Mouse (Mus musculus): Measurements from ENCODE around the gene Snx32. TPM values are rescaled to one million over a fixed set of nuclear protein-coding genes. Genes with fewer than 3 reads are reported as not detected.
A peak's percentile ranks its signal among the peaks of the same experiment; 100 is the strongest.

Gene Snx32
- polyA plus RNA-seq, 1 experiment from 2014 or later = 14.0 TPM

GRCm38 (mm10) chr19:5448354-5449150, 61.8 kb downstream of the Snx32 start:
- H3K27me3 ChIP-seq (ENCODE audit: control insufficient read depth, insufficient read depth, low read length) = peaks cover 53% of the 10 kb centered on the region
- no peaks in the 10 kb centered on the region for H3K9me3 ChIP-seq (replicated peaks; ENCODE audit: control insufficient read depth, low read length)
- no peak overlapping the region for H3K27ac ChIP-seq (ENCODE audit: low read depth, low read length)
- peak overlapping the region; percentile 57 for H3K4me3 ChIP-seq (ENCODE audit: low read depth, low read length)
- peak overlapping the region; percentile 92 for H3K4me2 ChIP-seq
- H3K9ac ChIP-seq (ENCODE audit: low read depth, low read length) = peak overlapping the region; percentile 50; the same call in 1 of the 2 replicates
- H3K36me3 ChIP-seq (ENCODE audit: control insufficient read depth, insufficient read depth, low read length) = no peaks in the 10 kb centered on the region
- ATAC-seq (replicated peaks; ENCODE audit: insufficient number of reproducible peaks, low FRiP score, low TSS enrichment) = peak; percentile 53; the same call in 1 of the 2 replicates
- peaks cover 21% of the 10 kb centered on the region for H3K4me1 ChIP-seq (ENCODE audit: control insufficient read depth, insufficient read depth, low read length)
- WGBS (ENCODE audit: insufficient replicate concordance) = 7% methylated on average over 30 of the region's 36 CpGs

GRCm38 (mm10) chr19:5447515-5448353, 62.6 kb downstream of the Snx32 start, which contains the start of gene Fosl1:
Fosl1 (plus strand) TSS chr19:5447547.
- ATAC-seq (replicated peaks; ENCODE audit: insufficient number of reproducible peaks, low FRiP score, low TSS enrichment) = peak; percentile 53; the same call in 1 of the 2 replicates
- H3K4me1 ChIP-seq (ENCODE audit: control insufficient read depth, insufficient read depth, low read length) = peaks cover 21% of the 10 kb centered on the region
- H3K4me3 ChIP-seq (ENCODE audit: low read depth, low read length) = peak within 1 kb of the TSS; percentile 57
- WGBS (ENCODE audit: insufficient replicate concordance) = 1% methylated on average over 66 of the region's 70 CpGs
- H3K36me3 ChIP-seq (ENCODE audit: control insufficient read depth, insufficient read depth, low read length) = no peaks in the 10 kb centered on the region
- H3K4me2 ChIP-seq = peak within 1 kb of the TSS; percentile 92
- peak within 1 kb of the TSS; percentile 50 for H3K9ac ChIP-seq (ENCODE audit: low read depth, low read length)
- no peak within 1 kb of the TSS for H3K27ac ChIP-seq (ENCODE audit: low read depth, low read length)
- peaks cover 53% of the 10 kb centered on the region for H3K27me3 ChIP-seq (ENCODE audit: control insufficient read depth, insufficient read depth, low read length)
- H3K9me3 ChIP-seq (replicated peaks; ENCODE audit: control insufficient read depth, low read length) = no peaks in the 10 kb centered on the region

- Histone ChIP-seq H3K27ac (ENCODE audit: low read depth, low read length) (no peak overlapping the region), H3K4me1 (ENCODE audit: control insufficient read depth, insufficient read depth, low read length) (peaks cover 21% of the 10 kb centered on the region), H3K4me2 (no peak overlapping the region), H3K36me3 (ENCODE audit: control insufficient read depth, insufficient read depth, low read length) (no peaks in the 10 kb centered on the region), H3K27me3 (ENCODE audit: control insufficient read depth, insufficient read depth, low read length) (peaks cover 53% of the 10 kb centered on the region), H3K9ac (ENCODE audit: low read depth, low read length) (no peak overlapping the region), H3K4me3 (ENCODE audit: low read depth, low read length) (no peak overlapping the region), H3K9me3 (replicated peaks; ENCODE audit: control insufficient read depth, low read length) (no peaks in the 10 kb centered on the region)
- ATAC-seq (replicated peaks; ENCODE audit: insufficient number of reproducible peaks, low FRiP score, low TSS enrichment) = no peak
- 85% methylated on average over 5 of the region's 5 CpGs for WGBS (ENCODE audit: insufficient replicate concordance)
Measured at GRCm38 (mm10) chr19:5445747-5446146, 64.6 kb downstream of the Snx32 start.

- H3K9me3 ChIP-seq (replicated peaks; ENCODE audit: control insufficient read depth, low read length) = peaks cover 4% of the 10 kb centered on the region
- peaks cover 48% of the 10 kb centered on the region for H3K27me3 ChIP-seq (ENCODE audit: control insufficient read depth, insufficient read depth, low read length)
- H3K4me1 ChIP-seq (ENCODE audit: control insufficient read depth, insufficient read depth, low read length) = peaks cover 19% of the 10 kb centered on the region
- no peaks in the 10 kb centered on the region for H3K36me3 ChIP-seq (ENCODE audit: control insufficient read depth, insufficient read depth, low read length)
- no peak overlapping the region for H3K4me3 ChIP-seq (ENCODE audit: low read depth, low read length)
- no peak overlapping the region for H3K9ac ChIP-seq (ENCODE audit: low read depth, low read length)
- ATAC-seq (replicated peaks; ENCODE audit: insufficient number of reproducible peaks, low FRiP score, low TSS enrichment) = no peak
- H3K27ac ChIP-seq (ENCODE audit: low read depth, low read length) = no peak overlapping the region
- H3K4me2 ChIP-seq = no peak overlapping the region
- 27% methylated on average over 7 of the region's 7 CpGs for WGBS (ENCODE audit: insufficient replicate concordance)
Measured at GRCm38 (mm10) chr19:5444954-5445353, 65.4 kb downstream of the Snx32 start.

GRCm38 (mm10) chr19:5444371-5444908, 65.9 kb downstream of the Snx32 start:
- no peak overlapping the region for H3K27ac ChIP-seq (ENCODE audit: low read depth, low read length)
- H3K4me3 ChIP-seq (ENCODE audit: low read depth, low read length) = no peak overlapping the region
- H3K9ac ChIP-seq (ENCODE audit: low read depth, low read length) = no peak overlapping the region
- peaks cover 45% of the 10 kb centered on the region for H3K27me3 ChIP-seq (ENCODE audit: control insufficient read depth, insufficient read depth, low read length)
- H3K9me3 ChIP-seq (replicated peaks; ENCODE audit: control insufficient read depth, low read length) = peaks cover 4% of the 10 kb centered on the region
- 63% methylated on average over 9 of the region's 9 CpGs for WGBS (ENCODE audit: insufficient replicate concordance)
- H3K4me1 ChIP-seq (ENCODE audit: control insufficient read depth, insufficient read depth, low read length) = peaks cover 19% of the 10 kb centered on the region
- H3K4me2 ChIP-seq = no peak overlapping the region
- ATAC-seq (replicated peaks; ENCODE audit: insufficient number of reproducible peaks, low FRiP score, low TSS enrichment) = no peak
- H3K36me3 ChIP-seq (ENCODE audit: control insufficient read depth, insufficient read depth, low read length) = no peaks in the 10 kb centered on the region

Other genes with a start within 250 kb of the Snx32 start
- gene Pacs1, start 237.4 kb downstream of the Snx32 start, polyA plus RNA-seq (2014; fragmentation: Nextera tagmentation; extraction: Ambion mirVana) = 21.4 and 22.8 TPM in 2 replicates
- 224 and 239 TPM in 2 replicates for gene Sf3b2, start 215.1 kb downstream of the Snx32 start, polyA plus RNA-seq (2014; fragmentation: Nextera tagmentation; extraction: Ambion mirVana)
- 3.8 and 4.8 TPM in 2 replicates for gene Gal3st3, start 212.2 kb downstream of the Snx32 start, polyA plus RNA-seq (2014; fragmentation: Nextera tagmentation; extraction: Ambion mirVana)
- not detected in 2 replicates for gene Catsper1, start 174.8 kb downstream of the Snx32 start, polyA plus RNA-seq (2014; fragmentation: Nextera tagmentation; extraction: Ambion mirVana)
- gene Cst6, start 161.0 kb downstream of the Snx32 start, polyA plus RNA-seq (2014; fragmentation: Nextera tagmentation; extraction: Ambion mirVana) = 0.60 and 0.84 TPM in 2 replicates
- 45.3 and 49.4 TPM in 2 replicates for gene Eif1ad, start 143.8 kb downstream of the Snx32 start, polyA plus RNA-seq (2014; fragmentation: Nextera tagmentation; extraction: Ambion mirVana)
- 443 and 453 TPM in 2 replicates for gene Banf1, start 143.4 kb downstream of the Snx32 start, polyA plus RNA-seq (2014; fragmentation: Nextera tagmentation; extraction: Ambion mirVana)
- gene Sart1, start 121.8 kb downstream of the Snx32 start, polyA plus RNA-seq (2014; fragmentation: Nextera tagmentation; extraction: Ambion mirVana) = 39.0 and 44.5 TPM in 2 replicates
- 0.87 and 1.7 TPM in 2 replicates for gene Tsga10ip, start 108.0 kb downstream of the Snx32 start, polyA plus RNA-seq (2014; fragmentation: Nextera tagmentation; extraction: Ambion mirVana)
- gene Drap1, start 85.6 kb downstream of the Snx32 start, polyA plus RNA-seq (2014; fragmentation: Nextera tagmentation; extraction: Ambion mirVana) = 138 and 150 TPM in 2 replicates
- gene AI837181, start 85.4 kb downstream of the Snx32 start, polyA plus RNA-seq (2014; fragmentation: Nextera tagmentation; extraction: Ambion mirVana) = 23.8 and 27.4 TPM in 2 replicates
- gene Fosl1, start 63.0 kb downstream of the Snx32 start, polyA plus RNA-seq (2014; fragmentation: Nextera tagmentation; extraction: Ambion mirVana) = not detected in 2 replicates
- 8.1 and 10.0 TPM in 2 replicates for gene Ccdc85b, start 52.6 kb downstream of the Snx32 start, polyA plus RNA-seq (2014; fragmentation: Nextera tagmentation; extraction: Ambion mirVana)
- 73.6 and 79.8 TPM in 2 replicates for gene Fibp, start 49.9 kb downstream of the Snx32 start, polyA plus RNA-seq (2014; fragmentation: Nextera tagmentation; extraction: Ambion mirVana)
- 0.84 and 0.86 TPM in 2 replicates for gene Ctsw, start 42.0 kb downstream of the Snx32 start, polyA plus RNA-seq (2014; fragmentation: Nextera tagmentation; extraction: Ambion mirVana)
- 72.2 and 72.5 TPM in 2 replicates for gene Efemp2, start 36.6 kb downstream of the Snx32 start, polyA plus RNA-seq (2014; fragmentation: Nextera tagmentation; extraction: Ambion mirVana)
- gene Mus81, start 22.1 kb downstream of the Snx32 start, polyA plus RNA-seq (2014; fragmentation: Nextera tagmentation; extraction: Ambion mirVana) = 32.2 and 40.0 TPM in 2 replicates
- gene Cfl1, start 20.1 kb downstream of the Snx32 start, polyA plus RNA-seq (2014; fragmentation: Nextera tagmentation; extraction: Ambion mirVana) = 2,455 and 2,528 TPM in 2 replicates
- gene 1700020D05Rik, start 6.8 kb downstream of the Snx32 start, polyA plus RNA-seq (2014; fragmentation: Nextera tagmentation; extraction: Ambion mirVana) = not detected in 2 replicates
- 0.29 TPM in 1 of 2 replicates, not detected in the other for gene Ovol1, start 50.1 kb upstream of the Snx32 start, polyA plus RNA-seq (2014; fragmentation: Nextera tagmentation; extraction: Ambion mirVana)
- 1.8 and 2.3 TPM in 2 replicates for gene Ap5b1, start 57.5 kb upstream of the Snx32 start, polyA plus RNA-seq (2014; fragmentation: Nextera tagmentation; extraction: Ambion mirVana)
- 97.1 and 106 TPM in 2 replicates for gene Rnaseh2c, start 91.3 kb upstream of the Snx32 start, polyA plus RNA-seq (2014; fragmentation: Nextera tagmentation; extraction: Ambion mirVana)
- 20.9 and 23.4 TPM in 2 replicates for gene Kat5, start 99.7 kb upstream of the Snx32 start, polyA plus RNA-seq (2014; fragmentation: Nextera tagmentation; extraction: Ambion mirVana)
- gene Rela, start 126.9 kb upstream of the Snx32 start, polyA plus RNA-seq (2014; fragmentation: Nextera tagmentation; extraction: Ambion mirVana) = 35.7 and 36.2 TPM in 2 replicates
- 15.8 and 18.8 TPM in 2 replicates for gene Sipa1, start 153.2 kb upstream of the Snx32 start, polyA plus RNA-seq (2014; fragmentation: Nextera tagmentation; extraction: Ambion mirVana)
- 16.9 and 21.0 TPM in 2 replicates for gene Map3k11, start 178.2 kb upstream of the Snx32 start, polyA plus RNA-seq (2014; fragmentation: Nextera tagmentation; extraction: Ambion mirVana)
- gene Pcnx3, start 178.4 kb upstream of the Snx32 start, polyA plus RNA-seq (2014; fragmentation: Nextera tagmentation; extraction: Ambion mirVana) = 21.3 and 21.5 TPM in 2 replicates
- gene Kcnk7, start 193.8 kb upstream of the Snx32 start, polyA plus RNA-seq (2014; fragmentation: Nextera tagmentation; extraction: Ambion mirVana) = not detected in 2 replicates
- 54.8 and 68.0 TPM in 2 replicates for gene Ehbp1l1, start 215.8 kb upstream of the Snx32 start, polyA plus RNA-seq (2014; fragmentation: Nextera tagmentation; extraction: Ambion mirVana)
- gene Fam89b, start 219.1 kb upstream of the Snx32 start, polyA plus RNA-seq (2014; fragmentation: Nextera tagmentation; extraction: Ambion mirVana) = 75.5 and 81.6 TPM in 2 replicates
- 9.3 and 9.8 TPM in 2 replicates for gene Ltbp3, start 230.4 kb upstream of the Snx32 start, polyA plus RNA-seq (2014; fragmentation: Nextera tagmentation; extraction: Ambion mirVana)